Mouse (Mus musculus) thymus, postnatal 10 days (tissue): ENCODE data around the gene 1700057G04Rik.

Source experiments
- DNase-seq, 2 experiments: peaks; one replicate each; pipeline ENCODE4 v3.0.0; 2021; ENCODE audit warnings: low spot score in 2 of 2

1700057G04Rik gene

GRCm38 (mm10) chr9:92386871-92387270 is 77.7 kb downstream of the 1700057G04Rik start:
- DNase-seq, result no peak

- DNase-seq, result no peak
Observed at GRCm38 (mm10) chr9:92387404-92387803, 78.2 kb downstream of the 1700057G04Rik start.

GRCm38 (mm10) chr9:92402628-92403027 is 93.5 kb downstream of the 1700057G04Rik start:
- DNase-seq, result no peak
